Mouse (Mus musculus): ENCODE data around the gene Rbl1.

The Rbl1 gene

GRCm38 (mm10) chr2:157134479-157134931 is 69.8 kb downstream of the Rbl1 start:
- in situ Hi-C loops (cut with MboI; ENCODE audit: low sequenced_read_pairs): no loop called here

- in situ Hi-C loops (cut with MboI; ENCODE audit: low sequenced_read_pairs): no loop called here
Observed at GRCm38 (mm10) chr2:157133769-157134478, 70.4 kb downstream of the Rbl1 start.

DNA sequence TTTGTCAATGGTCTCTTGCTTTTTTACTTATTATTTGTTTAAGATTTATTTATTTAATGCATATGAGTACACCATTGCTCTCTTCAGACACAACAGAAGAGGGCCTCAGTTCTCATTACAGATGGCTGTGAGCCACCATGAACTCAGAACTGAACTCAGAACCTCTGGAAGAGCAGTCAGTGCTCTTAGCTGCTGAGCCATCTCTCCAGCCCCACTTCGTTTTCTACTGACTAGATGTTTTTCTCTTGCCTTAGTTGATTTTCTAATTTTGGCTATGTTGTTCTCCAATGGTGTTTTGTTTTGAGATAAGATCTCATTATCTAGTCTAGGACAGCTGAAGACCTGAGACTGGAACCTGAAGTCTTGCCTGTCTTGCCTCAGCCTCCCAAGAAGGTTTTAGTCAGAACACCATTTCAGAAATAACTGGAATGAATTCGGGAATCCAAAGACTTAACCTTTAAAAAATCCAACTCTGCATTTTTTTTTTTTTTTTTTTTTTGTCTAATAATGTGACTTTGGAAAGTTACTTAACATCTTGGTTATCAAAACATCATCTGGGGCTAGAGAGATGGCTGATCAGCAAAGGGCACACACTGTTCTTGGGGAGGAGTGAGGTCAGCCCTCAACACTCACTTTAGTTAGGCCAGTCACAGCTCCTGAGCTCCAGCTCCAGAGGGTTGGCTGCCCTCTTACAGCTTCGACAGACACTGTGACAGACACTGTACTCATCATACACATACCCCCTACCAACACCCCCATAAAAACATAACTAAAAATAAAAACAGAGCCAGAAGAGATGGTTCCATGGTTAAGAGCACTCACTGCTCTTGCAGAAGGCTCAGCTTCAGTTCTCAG is 71.4 kb downstream of the Rbl1 start:
- in situ Hi-C loops (cut with MboI; ENCODE audit: low sequenced_read_pairs): no loop called here

DNA sequence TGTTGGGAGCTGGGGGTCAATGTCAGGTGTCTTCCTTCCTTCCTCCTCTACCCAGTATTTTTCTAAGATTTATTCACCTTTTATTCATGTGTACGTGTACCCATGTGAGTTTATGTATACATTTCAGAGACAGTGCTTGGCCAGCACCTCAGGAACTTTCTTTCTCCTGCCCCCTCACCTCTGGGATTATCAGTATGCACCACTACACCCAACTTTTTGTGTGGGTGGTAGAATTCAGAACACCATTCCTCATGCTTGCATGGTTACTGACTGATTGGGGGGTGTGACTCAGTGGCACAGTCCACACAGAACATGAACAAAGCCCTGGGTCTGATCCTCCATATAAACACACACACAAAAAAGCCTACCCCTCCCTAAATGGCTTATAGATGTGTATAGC is 72.2 kb downstream of the Rbl1 start:
- in situ Hi-C loops (cut with MboI; ENCODE audit: low sequenced_read_pairs): no loop called here

DNA sequence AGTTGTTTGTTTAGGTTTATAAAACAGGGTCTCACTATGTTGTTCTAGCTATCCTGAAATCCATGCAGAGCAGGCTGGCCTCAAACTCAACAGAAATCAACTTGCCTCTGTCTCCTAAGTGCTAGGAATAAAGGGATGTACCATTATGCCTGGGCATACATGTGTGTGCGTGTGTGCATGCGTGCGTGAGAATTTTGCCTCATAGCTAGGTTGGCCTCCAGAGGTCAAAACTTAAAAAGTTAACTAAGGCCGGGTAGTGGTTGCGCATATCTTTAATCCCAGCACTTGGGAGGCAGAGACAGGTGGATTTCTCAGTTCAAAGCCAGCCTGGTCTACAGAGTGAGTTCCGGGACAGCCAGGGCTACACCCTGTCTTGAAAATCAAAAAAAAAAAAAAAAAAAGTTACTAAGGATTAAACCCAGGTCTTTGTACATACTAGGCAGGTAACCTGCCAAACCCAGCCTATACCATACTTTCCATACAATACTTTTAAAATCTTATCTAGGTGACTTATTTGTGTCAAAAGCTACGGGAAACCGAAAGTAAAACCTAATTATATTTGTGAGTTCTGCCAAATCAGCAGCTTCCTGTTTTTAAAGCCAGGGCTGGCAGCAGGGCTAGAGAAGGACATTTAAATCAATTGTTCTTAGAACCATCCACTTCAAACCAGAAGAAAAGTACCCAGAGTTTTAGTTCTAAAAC is 73.4 kb downstream of the Rbl1 start:
- in situ Hi-C loops (cut with MboI; ENCODE audit: low sequenced_read_pairs): no loop called here

- in situ Hi-C loops (cut with MboI; ENCODE audit: low sequenced_read_pairs): no loop called here
Observed at GRCm38 (mm10) chr2:157129601-157130164, 74.7 kb downstream of the Rbl1 start.

- in situ Hi-C loops (cut with MboI; ENCODE audit: low sequenced_read_pairs): no loop called here
Observed at GRCm38 (mm10) chr2:157129096-157129495, 75.2 kb downstream of the Rbl1 start.

GRCm38 (mm10) chr2:157128072-157128471 is 76.3 kb downstream of the Rbl1 start:
- in situ Hi-C loops (cut with MboI; ENCODE audit: low sequenced_read_pairs): no loop called here

DNA sequence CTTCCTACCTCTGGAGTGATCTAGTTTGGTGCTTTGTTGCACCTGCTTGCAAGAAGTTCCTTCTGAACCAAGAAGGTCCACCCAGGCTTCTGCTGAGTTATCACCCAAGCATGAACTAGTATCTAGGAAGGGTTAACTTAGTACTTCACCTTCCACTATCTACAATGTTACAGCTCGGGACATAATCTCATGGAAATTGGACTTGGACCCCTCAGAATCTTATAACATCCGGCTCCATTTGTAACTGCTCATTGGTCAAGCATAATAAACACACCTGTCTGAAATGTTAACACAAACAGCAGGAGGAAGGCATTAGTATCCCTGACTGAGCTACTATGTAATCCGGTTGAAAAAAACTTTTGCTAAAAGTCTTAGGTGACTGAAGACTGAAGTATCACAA is 77.0 kb downstream of the Rbl1 start:
- in situ Hi-C loops (cut with MboI; ENCODE audit: low sequenced_read_pairs): no loop called here

- in situ Hi-C loops (cut with MboI; ENCODE audit: low sequenced_read_pairs): no loop called here
Observed at GRCm38 (mm10) chr2:157125246-157125645, 79.1 kb downstream of the Rbl1 start.

DNA sequence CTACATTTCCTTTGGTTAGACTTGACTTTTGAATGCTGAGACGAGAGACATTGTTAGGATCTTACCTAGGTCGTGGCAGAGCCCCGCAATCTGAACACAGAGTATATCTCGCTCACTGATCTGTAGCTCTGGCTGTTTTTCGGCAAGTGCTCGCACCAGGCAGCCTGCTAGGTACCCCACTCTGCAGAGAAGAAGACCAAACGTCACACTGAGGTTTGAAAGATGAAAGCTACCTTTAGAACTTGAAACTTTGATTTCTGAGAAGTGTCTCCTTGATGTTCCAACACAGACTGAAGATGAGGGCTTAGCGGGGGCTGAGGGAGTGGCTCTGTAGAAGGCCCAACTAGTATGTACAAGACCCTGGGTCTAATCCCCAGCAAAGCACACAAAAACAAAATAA is 82.6 kb downstream of the Rbl1 start:
- in situ Hi-C loops (cut with MboI; ENCODE audit: low sequenced_read_pairs): no loop called here

DNA sequence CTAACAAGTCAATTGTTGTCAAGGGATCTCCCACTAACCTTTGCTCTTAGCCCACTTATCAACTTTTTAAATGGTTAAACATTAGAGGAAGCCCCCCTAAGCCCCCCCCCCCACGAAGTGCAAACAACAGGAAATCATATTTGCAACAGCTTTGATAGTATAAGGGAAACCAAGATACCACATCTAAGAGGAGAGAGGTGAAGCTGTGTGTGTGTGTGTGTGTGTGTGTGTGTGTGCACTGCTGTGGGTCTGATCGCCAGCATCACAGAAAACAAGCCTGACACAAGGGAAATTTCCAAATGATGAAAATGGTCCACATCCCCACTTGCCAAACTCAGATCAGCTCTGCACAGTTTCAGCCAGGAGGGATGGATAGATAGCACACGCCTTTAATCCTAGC is 85.3 kb downstream of the Rbl1 start:
- in situ Hi-C loops (cut with MboI; ENCODE audit: low sequenced_read_pairs): no loop called here

GRCm38 (mm10) chr2:157118556-157118955 is 85.8 kb downstream of the Rbl1 start:
- in situ Hi-C loops (cut with MboI; ENCODE audit: low sequenced_read_pairs): no loop called here

GRCm38 (mm10) chr2:157116964-157117363 is 87.4 kb downstream of the Rbl1 start:
- in situ Hi-C loops (cut with MboI; ENCODE audit: low sequenced_read_pairs): no loop called here

DNA sequence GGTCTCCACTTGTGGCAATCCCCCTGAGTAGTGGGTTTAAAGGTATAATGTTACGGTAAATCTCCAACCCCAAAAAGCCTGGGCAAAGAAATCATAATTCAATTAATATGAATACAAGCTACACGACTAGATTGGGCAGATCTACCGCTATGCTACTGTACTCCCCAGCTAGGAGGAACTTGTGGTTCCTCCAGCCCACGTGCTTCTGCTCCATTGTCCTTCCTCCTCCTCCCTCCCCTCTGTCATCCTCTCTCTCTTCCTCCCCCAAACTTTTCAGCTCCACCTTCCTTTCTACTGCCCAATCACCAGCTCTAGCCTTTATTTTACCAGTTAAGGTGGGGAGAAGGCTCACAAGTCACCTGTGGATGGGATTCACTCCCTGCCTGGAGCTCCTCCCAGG is 96.1 kb downstream of the Rbl1 start:
- in situ Hi-C loops (cut with MboI; ENCODE audit: low sequenced_read_pairs): no loop called here

DNA sequence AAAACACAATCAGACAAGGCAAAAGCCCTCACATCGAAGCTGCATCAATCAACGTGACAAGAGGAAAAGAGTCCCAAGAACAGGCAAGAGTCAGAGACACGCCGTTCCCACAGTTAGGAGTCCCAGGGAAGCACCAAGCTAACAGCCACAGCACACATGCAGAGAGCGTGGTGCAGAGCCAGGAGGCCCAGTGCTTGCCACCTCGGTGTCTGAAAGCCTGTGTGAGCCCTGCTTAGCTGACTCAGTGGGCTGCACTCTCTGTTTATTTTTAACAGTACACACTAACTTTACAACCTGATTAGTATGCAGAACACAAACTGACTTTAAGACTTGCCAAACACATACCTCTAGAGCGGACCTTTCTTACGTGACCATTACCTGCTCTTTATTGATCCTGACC is 99.9 kb downstream of the Rbl1 start:
- in situ Hi-C loops (cut with MboI; ENCODE audit: low sequenced_read_pairs): no loop called here

- in situ Hi-C loops (cut with MboI; ENCODE audit: low sequenced_read_pairs): no loop called here
Observed at GRCm38 (mm10) chr2:157102256-157102655, 102.1 kb downstream of the Rbl1 start.

DNA sequence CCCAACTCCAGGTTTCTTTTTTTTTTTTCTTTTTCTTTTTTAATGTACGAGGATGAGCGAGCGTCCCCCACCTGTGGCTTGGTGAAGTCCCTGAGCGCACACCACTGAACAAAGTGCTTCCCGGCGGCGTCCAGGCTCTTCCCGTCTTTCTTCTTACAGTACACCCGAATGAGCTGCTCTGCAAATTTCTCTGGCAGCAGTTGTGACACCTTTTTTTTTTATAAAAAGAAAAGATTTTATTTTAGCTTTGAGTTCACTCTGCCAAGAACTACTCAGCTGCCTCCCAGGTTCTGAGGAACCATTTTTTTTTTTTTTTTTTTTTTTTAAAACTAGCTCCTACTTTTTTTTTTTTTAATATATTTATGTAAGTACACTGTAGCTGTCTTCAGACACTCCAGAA is 102.7 kb downstream of the Rbl1 start:
- in situ Hi-C loops (cut with MboI; ENCODE audit: low sequenced_read_pairs): no loop called here

DNA sequence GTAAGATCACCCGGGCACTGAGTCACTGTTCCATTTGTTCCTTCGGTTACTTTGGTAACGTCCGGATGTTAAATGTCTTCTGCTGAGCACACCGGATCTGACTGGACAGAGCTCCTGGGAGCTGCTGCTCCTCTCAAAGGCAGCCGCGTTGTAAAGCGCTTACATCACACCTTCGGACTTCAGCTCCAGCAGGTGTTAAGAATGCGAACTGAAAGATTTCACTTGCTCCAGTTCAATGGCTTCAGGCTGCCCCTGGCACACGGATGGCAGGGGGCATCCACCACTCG is 104.1 kb downstream of the Rbl1 start:
- in situ Hi-C loops (cut with MboI; ENCODE audit: low sequenced_read_pairs): no loop called here

- in situ Hi-C loops (cut with MboI; ENCODE audit: low sequenced_read_pairs): no loop called here
Observed at GRCm38 (mm10) chr2:157099532-157100318, 104.6 kb downstream of the Rbl1 start.

Data from CH12F3 (cell line).